Mouse (Mus musculus): ENCODE data around the gene Defa21. TPM values are rescaled to one million over a fixed set of nuclear protein-coding genes. Genes with fewer than 3 reads are reported as not detected.
"Not testable (repeated sequence)": the region's sequence is repeated elsewhere in the genome, so short reads cannot be mapped to it uniquely, and the experiment has no call there.

The Defa21 gene
- polyA plus RNA-seq (2015; fragmentation: Nextera tagmentation; extraction: Ambion mirVana), result not detected in 2 replicates

GRCm38 (mm10) chr8:21025245-21025644, at the start of gene Defa21:
Defa21 (plus strand) TSS chr8:21025545.
- H3K4me3 ChIP-seq; ATAC-seq (ENCODE audit: low read depth); H3K36me3 ChIP-seq; H3K4me2 ChIP-seq; H3K27ac ChIP-seq (replicated peaks); H3K27me3 ChIP-seq; H3K9me3 ChIP-seq; H3K4me1 ChIP-seq (replicated peaks); H3K9ac ChIP-seq: not testable (repeated sequence)
- WGBS, result no CpG with 5 or more reads among the region's 1 CpGs

GRCm38 (mm10) chr8:20979846-20980245, 45.5 kb upstream of the Defa21 start:
- no peak overlapping the region for H3K9ac ChIP-seq
- H3K27ac ChIP-seq (replicated peaks), result no peak overlapping the region
- no peak for ATAC-seq (ENCODE audit: low read depth)
- H3K9me3 ChIP-seq, result peaks cover 24% of the 10 kb centered on the region
- no peak overlapping the region for H3K4me3 ChIP-seq
- no peaks in the 10 kb centered on the region for H3K27me3 ChIP-seq
- no peaks in the 10 kb centered on the region for H3K4me1 ChIP-seq (replicated peaks)
- no peaks in the 10 kb centered on the region for H3K36me3 ChIP-seq
- 46% methylated on average over 1 of the region's 1 CpGs for WGBS
- H3K4me2 ChIP-seq, result no peak overlapping the region

GRCm38 (mm10) chr8:20994042-20994441, 31.3 kb upstream of the Defa21 start:
- H3K4me1 ChIP-seq (replicated peaks); ATAC-seq (ENCODE audit: low read depth); H3K9ac ChIP-seq; H3K27me3 ChIP-seq; H3K36me3 ChIP-seq; H3K27ac ChIP-seq (replicated peaks); H3K9me3 ChIP-seq; H3K4me3 ChIP-seq; H3K4me2 ChIP-seq: not testable (repeated sequence)

- no peak overlapping the region for H3K4me2 ChIP-seq
- 0 out of 2 replicates have a peak, but pooled peaks cover 3% of the 10 kb centered on the region for H3K9me3 ChIP-seq
- no peak overlapping the region for H3K27ac ChIP-seq (replicated peaks)
- H3K36me3 ChIP-seq, result no peaks in the 10 kb centered on the region
- 93% methylated on average over 2 of the region's 2 CpGs for WGBS
- no peaks in the 10 kb centered on the region for H3K27me3 ChIP-seq
- no peak overlapping the region for H3K4me3 ChIP-seq
- H3K9ac ChIP-seq, result no peak overlapping the region
- ATAC-seq (ENCODE audit: low read depth), result no peak
- no peaks in the 10 kb centered on the region for H3K4me1 ChIP-seq (replicated peaks)
Measured at GRCm38 (mm10) chr8:20996776-20997175, 28.6 kb upstream of the Defa21 start.

- H3K9ac ChIP-seq, result no peak overlapping the region
- ATAC-seq (ENCODE audit: low read depth), result no peak
- H3K36me3 ChIP-seq, result no peaks in the 10 kb centered on the region
- no peaks in the 10 kb centered on the region for H3K4me1 ChIP-seq (replicated peaks)
- H3K9me3 ChIP-seq, result no peaks in the 10 kb centered on the region
- no peak overlapping the region for H3K4me3 ChIP-seq
- no peak overlapping the region for H3K4me2 ChIP-seq
- no peak overlapping the region for H3K27ac ChIP-seq (replicated peaks)
- H3K27me3 ChIP-seq, result no peaks in the 10 kb centered on the region
Measured at GRCm38 (mm10) chr8:20997291-20997690, 28.1 kb upstream of the Defa21 start.

GRCm38 (mm10) chr8:21001171-21001570, 24.2 kb upstream of the Defa21 start:
- 52% methylated on average over 8 of the region's 8 CpGs for WGBS
- no peaks in the 10 kb centered on the region for H3K4me1 ChIP-seq (replicated peaks)
- H3K27ac ChIP-seq (replicated peaks), result no peak overlapping the region
- H3K36me3 ChIP-seq, result no peaks in the 10 kb centered on the region
- no peak overlapping the region for H3K4me3 ChIP-seq
- H3K27me3 ChIP-seq, result no peaks in the 10 kb centered on the region
- no peak for ATAC-seq (ENCODE audit: low read depth)
- no peak overlapping the region for H3K9ac ChIP-seq
- peaks cover 4% of the 10 kb centered on the region; the same call in 1 of the 2 replicates for H3K9me3 ChIP-seq
- H3K4me2 ChIP-seq, result no peak overlapping the region

- Histone ChIP-seq H3K9ac (no peak overlapping the region), H3K27ac (replicated peaks) (no peak overlapping the region), H3K4me3 (no peak overlapping the region), H3K4me2 (no peak overlapping the region), H3K4me1 (replicated peaks) (no peaks in the 10 kb centered on the region), H3K36me3 (no peaks in the 10 kb centered on the region), H3K9me3 (peaks cover 15% of the 10 kb centered on the region), H3K27me3 (no peaks in the 10 kb centered on the region)
- WGBS, result 19% methylated on average over 1 of the region's 1 CpGs
- ATAC-seq (ENCODE audit: low read depth), result no peak
Measured at GRCm38 (mm10) chr8:21006801-21007200, 18.5 kb upstream of the Defa21 start.

- H3K36me3 ChIP-seq; H3K9ac ChIP-seq; H3K27me3 ChIP-seq; H3K4me1 ChIP-seq (replicated peaks); H3K4me3 ChIP-seq; H3K27ac ChIP-seq (replicated peaks); H3K4me2 ChIP-seq; ATAC-seq (ENCODE audit: low read depth): not testable (repeated sequence)
- WGBS, result 45% methylated on average over 6 of the region's 6 CpGs
- H3K9me3 ChIP-seq, result peaks cover 21% of the 10 kb centered on the region
Measured at GRCm38 (mm10) chr8:21008578-21008977, 16.8 kb upstream of the Defa21 start.

GRCm38 (mm10) chr8:21010548-21010947, 14.8 kb upstream of the Defa21 start:
- ATAC-seq (ENCODE audit: low read depth); H3K36me3 ChIP-seq; H3K4me3 ChIP-seq; H3K9ac ChIP-seq; H3K4me1 ChIP-seq (replicated peaks); H3K27ac ChIP-seq (replicated peaks); H3K4me2 ChIP-seq; H3K27me3 ChIP-seq: not testable (repeated sequence)
- WGBS, result 74% methylated on average over 1 of the region's 1 CpGs
- peaks cover 21% of the 10 kb centered on the region for H3K9me3 ChIP-seq

- not testable (repeated sequence) for H3K9ac ChIP-seq
Measured at GRCm38 (mm10) chr8:21054747-21055146, 29.4 kb downstream of the Defa21 start, which contains the start of gene Defa23. Defa23 (plus strand) TSS chr8:21055047.

GRCm38 (mm10) chr8:21064738-21065137, 39.4 kb downstream of the Defa21 start, which contains the start of gene Defa35:
Defa35 (plus strand) TSS chr8:21065038.
- H3K36me3 ChIP-seq; H3K9ac ChIP-seq; H3K4me3 ChIP-seq; H3K4me1 ChIP-seq (replicated peaks); H3K27ac ChIP-seq (replicated peaks); H3K4me2 ChIP-seq; H3K27me3 ChIP-seq; ATAC-seq (ENCODE audit: low read depth); H3K9me3 ChIP-seq: not testable (repeated sequence)
- WGBS, result 79% methylated on average over 1 of the region's 1 CpGs

More at GRCm38 (mm10) chr8:21054747-21055146, 29.4 kb downstream of the Defa21 start, which contains the start of gene Defa23:
- H3K9me3 ChIP-seq; ATAC-seq (ENCODE audit: low read depth); H3K36me3 ChIP-seq; H3K4me3 ChIP-seq; H3K4me2 ChIP-seq; H3K4me1 ChIP-seq (replicated peaks); H3K27ac ChIP-seq (replicated peaks); H3K27me3 ChIP-seq: not testable (repeated sequence)
- WGBS, result no CpG with 5 or more reads among the region's 1 CpGs
